Mouse (Mus musculus) embryonic facial prominence, embryonic 12.5 days (tissue): ENCODE measurements around the gene Got1. TPM values are rescaled to one million over a fixed set of nuclear protein-coding genes. Genes with fewer than 3 reads are reported as not detected.

ENCODE experiments used
- ATAC-seq: fragments of 200-750 bp; cut with Nextera tagmentation; 2 replicates; pipeline ENCODE4 v1.8.0; 2017; ENCODE audit not compliant: insufficient number of reproducible peaks, insufficient read depth, low FRiP score, low TSS enrichment
- H3K27ac ChIP-seq: fragments of 300-500 bp; sonication (generic); 2 replicates; pipeline ENCODE4 v1.5.1; 2016; ENCODE audit warnings: mild to moderate bottlenecking
- H3K27me3 ChIP-seq: fragments of 300-500 bp; sonication (generic); 2 replicates; pipeline ENCODE4 v1.6.1; 2016; ENCODE audit warnings: mild to moderate bottlenecking, moderate library complexity
- H3K36me3 ChIP-seq: fragments of 300-500 bp; sonication (generic); 2 replicates; pipeline ENCODE4 v1.6.1; 2016; ENCODE audit warnings: mild to moderate bottlenecking
- H3K4me1 ChIP-seq: fragments of 300-500 bp; sonication (generic); 2 replicates; pipeline ENCODE4 v1.6.1; 2016
- H3K4me2 ChIP-seq: fragments of 300-500 bp; sonication (generic); replicated peaks from 2 replicates; pipeline ENCODE4 v1.6.1; 2016; ENCODE audit warnings: mild to moderate bottlenecking, moderate library complexity
- H3K4me3 ChIP-seq: fragments of 300-500 bp; sonication (generic); 2 replicates; pipeline ENCODE4 v1.5.1; 2016; ENCODE audit warnings: mild to moderate bottlenecking
- H3K9ac ChIP-seq: fragments of 300-500 bp; sonication (generic); 2 replicates; pipeline ENCODE4 v1.6.1; 2016; ENCODE audit warnings: mild to moderate bottlenecking, moderate library complexity
- H3K9me3 ChIP-seq: fragments of 300-500 bp; sonication (generic); 2 replicates; pipeline ENCODE4 v1.6.1; 2016; ENCODE audit warnings: mild to moderate bottlenecking, moderate library complexity
- WGBS: fragments of 180-500 bp; shearing (Covaris S2); methylation state at CpG from one replicate; pipeline ENCODE4 v1.1.7; 2016; 5-methylcytosine and 5-hydroxymethylcytosine counted together
- polyA plus RNA-seq: library from polyadenylated mRNA; unstranded; fragments of >200 nt; fragmentation: Nextera tagmentation; extraction: Ambion mirVana; gene quantifications from 2 replicates; pipeline ENCODE4 v1.2.1, GENCODE M21; 2016

The Got1 gene
- polyA plus RNA-seq, 1 experiment from 2014 or later, result 42.9 TPM

GRCm38 (mm10) chr19:43463546-43464293 lies 60.7 kb downstream of the Got1 start:
- Histone ChIP-seq H3K4me2 (no peak overlapping the region), H3K27me3 (no peaks in the 10 kb centered on the region; the same call in 1 of the 2 replicates), H3K27ac (no peak overlapping the region), H3K4me3 (no peak overlapping the region), H3K9me3 (no peaks in the 10 kb centered on the region), H3K9ac (no peak overlapping the region), H3K36me3 (no peaks in the 10 kb centered on the region), H3K4me1 (no peaks in the 10 kb centered on the region)
- 83% methylated on average over 7 of the region's 7 CpGs for WGBS
- ATAC-seq, result no peak

- no peak overlapping the region for H3K4me2 ChIP-seq
- no peak overlapping the region for H3K27ac ChIP-seq
- no peak overlapping the region for H3K9ac ChIP-seq
- no peaks in the 10 kb centered on the region for H3K9me3 ChIP-seq
- no peaks in the 10 kb centered on the region for H3K4me1 ChIP-seq
- no peaks in the 10 kb centered on the region for H3K36me3 ChIP-seq
- H3K4me3 ChIP-seq, result no peak overlapping the region
- ATAC-seq, result no peak
- no peaks in the 10 kb centered on the region; the same call in 1 of the 2 replicates for H3K27me3 ChIP-seq
- WGBS, result 90% methylated on average over 3 of the region's 3 CpGs
Measured at GRCm38 (mm10) chr19:43462141-43462540, 62.3 kb downstream of the Got1 start.

- H3K4me1 ChIP-seq, result no peaks in the 10 kb centered on the region
- ATAC-seq, result no peak
- no peaks in the 10 kb centered on the region for H3K9me3 ChIP-seq
- H3K36me3 ChIP-seq, result no peaks in the 10 kb centered on the region
- no peaks in the 10 kb centered on the region; the same call in 1 of the 2 replicates for H3K27me3 ChIP-seq
- no peak overlapping the region for H3K9ac ChIP-seq
- no peak overlapping the region for H3K4me2 ChIP-seq
- WGBS, result 75% methylated on average over 12 of the region's 12 CpGs
- no peak overlapping the region for H3K4me3 ChIP-seq
- H3K27ac ChIP-seq, result no peak overlapping the region
Measured at GRCm38 (mm10) chr19:43460481-43460880, 63.9 kb downstream of the Got1 start.

- WGBS, result 49% methylated on average over 4 of the region's 4 CpGs
- ATAC-seq, result no peak
- no peak overlapping the region for H3K9ac ChIP-seq
- no peak overlapping the region for H3K4me2 ChIP-seq
- no peaks in the 10 kb centered on the region for H3K4me1 ChIP-seq
- H3K27me3 ChIP-seq, result no peaks in the 10 kb centered on the region
- H3K9me3 ChIP-seq, result no peaks in the 10 kb centered on the region
- H3K27ac ChIP-seq, result no peak overlapping the region
- no peak overlapping the region for H3K4me3 ChIP-seq
- H3K36me3 ChIP-seq, result no peaks in the 10 kb centered on the region
Measured at GRCm38 (mm10) chr19:43459948-43460347, 64.5 kb downstream of the Got1 start.

GRCm38 (mm10) chr19:43453025-43453424 lies 71.4 kb downstream of the Got1 start:
- ATAC-seq, result no peak
- Histone ChIP-seq H3K27ac (no peak overlapping the region), H3K36me3 (no peaks in the 10 kb centered on the region), H3K27me3 (no peaks in the 10 kb centered on the region), H3K4me3 (no peak overlapping the region), H3K4me2 (no peak overlapping the region), H3K4me1 (no peaks in the 10 kb centered on the region), H3K9me3 (no peaks in the 10 kb centered on the region), H3K9ac (no peak overlapping the region)
- 85% methylated on average over 4 of the region's 4 CpGs for WGBS

- no peak overlapping the region for H3K27ac ChIP-seq
- ATAC-seq, result no peak
- no peak overlapping the region for H3K4me2 ChIP-seq
- no peaks in the 10 kb centered on the region for H3K4me1 ChIP-seq
- no peaks in the 10 kb centered on the region for H3K36me3 ChIP-seq
- H3K9ac ChIP-seq, result no peak overlapping the region
- H3K4me3 ChIP-seq, result no peak overlapping the region
- H3K27me3 ChIP-seq, result no peaks in the 10 kb centered on the region
- H3K9me3 ChIP-seq, result no peaks in the 10 kb centered on the region
- 90% methylated on average over 5 of the region's 5 CpGs for WGBS
Measured at GRCm38 (mm10) chr19:43452176-43452575, 72.2 kb downstream of the Got1 start.

GRCm38 (mm10) chr19:43451563-43451962 lies 72.8 kb downstream of the Got1 start:
- Histone ChIP-seq H3K9me3 (no peaks in the 10 kb centered on the region), H3K4me3 (no peak overlapping the region), H3K27ac (no peak overlapping the region), H3K4me2 (no peak overlapping the region), H3K36me3 (no peaks in the 10 kb centered on the region), H3K27me3 (no peaks in the 10 kb centered on the region), H3K9ac (no peak overlapping the region), H3K4me1 (no peaks in the 10 kb centered on the region)
- ATAC-seq, result no peak
- WGBS, result 85% methylated on average over 10 of the region's 10 CpGs

Other genes starting within 250 kb of the Got1 start
- 12.4 and 14.9 TPM in 2 replicates for gene Hpse2, start 136.2 kb downstream of the Got1 start, polyA plus RNA-seq
- gene Cnnm1, start 84.2 kb downstream of the Got1 start, polyA plus RNA-seq, result 1.00 and 1.5 TPM in 2 replicates
- gene Nkx2-3, start 87.7 kb upstream of the Got1 start, polyA plus RNA-seq, result 3.6 and 3.9 TPM in 2 replicates
- 18.4 and 20.4 TPM in 2 replicates for gene Slc25a28, start 150.3 kb upstream of the Got1 start, polyA plus RNA-seq
- gene Entpd7, start 165.1 kb upstream of the Got1 start, polyA plus RNA-seq, result 9.3 and 12.0 TPM in 2 replicates
- 11.1 and 13.0 TPM in 2 replicates for gene Cutc, start 228.4 kb upstream of the Got1 start, polyA plus RNA-seq
- gene Cox15, start 228.4 kb upstream of the Got1 start, polyA plus RNA-seq, result 14.8 and 15.3 TPM in 2 replicates